Mouse (Mus musculus) liver, postnatal 0 days (tissue): ENCODE measurements around the gene Mapk9.

Experiments
- CTCF ChIP-seq: sonication (generic); IDR thresholded peaks from 2 replicates; pipeline ENCODE4 v1.5.1; 2016; ENCODE audit warnings: antibody characterized with exemption, low read depth
- EP300 ChIP-seq: IDR thresholded peaks from 2 replicates; pipeline ENCODE4 v1.6.1; 2016; ENCODE audit warnings: antibody characterized with exemption, low read depth, mild to moderate bottlenecking

DNA sequence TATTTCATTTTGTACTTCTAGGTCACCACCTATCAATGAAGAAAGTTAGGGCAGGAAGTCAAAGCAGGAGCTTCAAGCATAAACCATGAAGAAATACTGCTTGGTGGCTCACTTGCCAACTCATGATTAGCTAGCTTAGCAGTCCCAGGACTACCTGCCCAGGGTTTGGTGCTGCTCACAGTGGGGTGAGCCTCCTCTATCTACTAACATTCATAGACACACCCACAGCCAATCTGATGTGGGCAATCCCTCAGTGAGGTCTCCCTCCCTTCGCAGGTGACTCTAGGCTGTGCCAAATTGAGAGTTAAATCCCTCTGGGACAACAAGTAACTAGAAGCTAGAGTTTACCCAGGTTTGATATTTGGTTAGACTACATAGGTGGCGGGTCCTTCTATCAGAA, 24.2 kb upstream of the Mapk9 start:
- TF ChIP-seq CTCF (no peak), EP300 (no peak)
